Mouse (Mus musculus) cerebellum, postnatal 14 days (tissue): ENCODE data around the gene 4932438A13Rik.
A peak's percentile ranks its signal among the peaks of the same experiment; 100 is the strongest.

Source experiments
- DNase-seq, 2 experiments: peaks; one replicate each; pipeline ENCODE4 v3.0.0; 2021; ENCODE audit warnings: mixed read lengths in 2 of 2

Gene 4932438A13Rik

DNA sequence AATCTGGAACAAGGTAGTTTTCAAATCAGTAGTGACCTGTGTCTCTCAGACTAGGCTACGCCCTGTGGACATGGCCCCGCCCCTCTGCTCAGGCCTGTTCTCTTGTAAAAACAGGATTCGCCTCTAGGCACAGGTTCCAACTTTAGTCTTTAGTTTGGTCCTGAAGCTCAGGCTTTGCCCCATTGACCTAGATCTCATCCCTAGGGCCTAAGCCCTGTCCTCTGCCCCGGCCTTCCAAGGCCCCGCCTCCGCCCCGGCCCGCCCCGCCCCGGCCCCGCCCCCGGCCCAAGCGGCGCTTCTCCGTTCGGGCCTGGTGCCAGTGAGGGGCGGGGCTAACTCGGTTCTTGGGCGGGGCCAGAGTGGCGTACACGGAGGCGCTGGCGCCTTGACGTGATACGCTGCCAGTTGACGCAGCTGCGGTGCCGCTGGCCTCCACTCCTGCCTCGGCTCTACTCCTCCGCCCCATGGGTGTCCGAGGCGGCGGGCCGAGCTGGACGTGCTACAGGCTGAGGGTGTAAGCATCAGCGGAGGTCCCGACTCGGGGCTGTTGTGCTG lies at the start of gene 4932438A13Rik:
Gene 4932438A13Rik (plus strand): TSS at position 384 of the 555 bp plus-strand sequence.
- peak; percentile 100 for DNase-seq

DNA sequence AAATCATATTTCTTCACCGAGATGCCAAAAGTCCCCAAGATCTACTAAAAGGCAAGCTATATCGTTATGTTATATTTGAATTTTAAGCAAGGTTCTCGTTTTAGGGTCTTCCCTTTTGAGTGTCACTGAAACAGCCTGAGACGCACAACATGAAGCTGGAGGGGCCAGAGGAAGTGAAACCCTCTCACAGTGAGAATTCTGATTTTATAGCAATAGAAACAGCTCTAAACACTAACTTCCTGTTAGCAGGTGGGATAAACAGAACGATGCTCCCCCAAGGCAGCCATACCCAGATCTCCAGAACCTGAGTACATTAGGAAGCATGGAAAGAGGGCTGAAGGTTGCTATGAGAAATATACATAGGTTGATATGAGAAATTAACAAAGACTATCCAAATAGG lies 46.3 kb upstream of the 4932438A13Rik start:
- no peak for DNase-seq

DNA sequence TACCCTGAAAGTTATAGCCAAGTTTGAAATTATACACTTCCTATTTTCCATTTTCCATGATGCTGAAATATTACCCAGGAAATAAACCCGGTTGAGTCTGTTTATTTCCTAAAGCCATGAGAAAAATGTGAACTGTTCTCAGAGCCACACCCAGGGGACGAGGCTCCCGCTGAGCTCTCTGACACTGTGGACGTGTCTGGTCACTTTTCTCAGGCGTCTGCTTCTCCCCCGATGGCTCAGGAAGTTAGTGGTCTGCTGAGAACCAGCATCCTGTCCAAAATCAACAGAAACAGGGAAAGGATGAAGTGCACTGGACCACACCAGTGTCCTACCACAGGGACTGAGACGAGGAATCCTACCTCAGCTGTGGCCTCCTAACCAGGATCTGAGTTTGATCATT lies 43.5 kb upstream of the 4932438A13Rik start:
- DNase-seq = no peak

DNA sequence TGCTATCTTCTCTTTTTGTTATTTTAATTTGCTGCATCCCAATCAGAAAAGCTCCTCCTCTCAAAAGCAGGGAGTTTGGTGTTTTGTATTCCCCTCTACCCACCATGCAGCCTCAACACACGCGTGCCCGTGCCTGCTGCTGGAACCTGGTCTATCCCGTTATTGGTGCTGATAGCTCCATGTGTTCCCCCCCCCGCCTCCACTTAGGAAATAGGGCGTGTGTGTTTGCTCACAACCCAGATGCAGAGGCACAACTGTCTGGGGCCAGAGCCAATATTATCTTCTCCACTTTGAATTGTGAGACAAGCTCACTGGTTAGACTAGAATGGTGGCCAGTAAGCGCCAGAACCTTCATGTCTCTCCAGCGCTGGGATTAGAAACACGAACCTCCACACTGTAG lies 41.9 kb upstream of the 4932438A13Rik start:
- no peak for DNase-seq

DNA sequence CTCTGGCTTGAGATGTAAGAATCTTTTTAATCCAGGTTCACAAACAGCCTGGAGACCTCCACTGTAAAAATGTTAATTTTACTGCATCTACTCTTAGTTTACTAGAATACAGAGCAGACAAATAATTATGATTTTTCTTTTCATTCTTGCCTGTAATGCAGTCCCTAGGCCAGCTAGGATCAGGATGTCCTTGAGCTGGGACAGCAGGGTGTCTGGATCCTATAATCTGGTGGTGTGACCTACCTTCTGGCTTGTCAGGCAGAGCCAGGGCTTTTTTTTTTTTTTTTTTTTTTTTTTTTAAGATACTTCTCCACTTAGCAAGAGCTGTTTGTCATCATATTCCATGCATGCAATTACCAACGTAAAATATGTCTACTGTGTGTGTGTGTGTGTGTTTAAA lies 37.8 kb upstream of the 4932438A13Rik start:
- peak; percentile 36 to 48 for DNase-seq

DNA sequence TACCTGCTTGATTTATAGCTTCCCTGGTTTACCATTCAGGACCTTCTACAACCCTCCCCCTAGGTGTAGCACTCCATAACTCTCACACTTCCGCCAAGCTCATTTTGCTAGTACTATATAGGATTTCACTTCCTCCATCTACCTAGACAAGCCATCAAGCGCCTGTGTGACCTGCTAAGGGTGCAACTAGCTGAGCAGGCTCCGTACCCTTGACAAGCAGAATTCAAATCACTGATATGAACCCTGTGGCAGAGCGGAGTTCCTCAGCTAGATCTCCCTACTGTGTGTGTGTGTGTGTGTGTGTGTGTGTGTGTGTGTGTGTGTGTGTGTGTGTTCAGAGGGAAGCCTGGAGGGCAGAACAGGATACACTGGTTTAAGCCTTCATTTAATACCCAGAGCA lies 37.4 kb upstream of the 4932438A13Rik start:
- peak; percentile 11 to 21 for DNase-seq

DNA sequence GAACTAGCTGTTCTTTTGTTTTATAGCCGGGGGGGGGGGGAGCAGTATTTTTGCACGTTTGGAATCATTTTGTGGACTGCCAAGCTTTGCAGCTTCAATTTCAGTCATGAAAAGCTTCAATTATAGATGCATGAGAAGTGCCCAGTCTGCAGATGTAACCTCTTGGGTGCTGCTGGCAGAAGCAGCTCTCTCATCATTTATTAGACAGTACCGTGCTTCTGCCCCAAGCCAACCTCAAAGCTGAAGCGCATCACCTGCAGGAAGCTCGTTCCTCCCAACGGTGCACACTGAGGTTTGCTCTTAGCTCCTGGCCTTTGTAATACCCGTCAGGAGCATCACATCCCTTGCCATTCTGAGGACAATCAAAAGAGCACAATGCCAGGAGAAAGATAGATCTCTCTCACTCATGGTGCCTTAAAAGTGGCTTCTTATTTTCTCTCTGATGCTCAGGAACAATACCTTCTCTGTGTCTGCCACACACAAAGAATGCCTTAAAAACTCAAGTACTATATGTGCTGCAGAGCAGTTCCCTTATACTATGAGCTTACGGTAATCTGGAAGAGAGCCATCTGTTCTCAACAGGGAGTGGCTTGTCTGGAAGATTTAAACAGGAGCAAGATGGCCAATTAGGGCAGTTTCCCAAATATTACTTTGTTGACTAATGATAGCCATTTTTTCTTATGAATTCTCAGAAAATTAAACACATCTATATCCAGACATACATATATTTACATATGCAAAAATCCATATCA lies 35.5 kb upstream of the 4932438A13Rik start:
- peak; percentile 29 to 57 for DNase-seq

DNA sequence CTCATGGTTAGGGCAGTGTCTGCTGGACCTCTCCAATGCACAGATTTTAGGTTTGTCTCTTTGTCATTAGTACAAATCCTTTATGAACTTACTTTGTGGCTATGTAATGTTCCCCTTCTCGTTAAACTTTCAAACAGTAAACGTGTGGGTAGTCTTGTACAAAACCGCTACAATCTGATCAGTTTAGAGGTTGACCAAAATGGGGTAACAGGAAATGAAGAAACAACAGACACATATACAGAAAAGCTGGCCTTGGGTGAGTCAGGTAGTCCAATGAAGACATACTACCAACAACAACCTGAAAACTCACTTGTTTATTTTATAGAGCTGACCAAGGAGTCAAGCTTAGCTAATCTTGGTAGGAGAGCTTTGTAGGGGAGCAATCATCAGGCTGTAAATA lies 32.7 kb upstream of the 4932438A13Rik start:
- no peak for DNase-seq

DNA sequence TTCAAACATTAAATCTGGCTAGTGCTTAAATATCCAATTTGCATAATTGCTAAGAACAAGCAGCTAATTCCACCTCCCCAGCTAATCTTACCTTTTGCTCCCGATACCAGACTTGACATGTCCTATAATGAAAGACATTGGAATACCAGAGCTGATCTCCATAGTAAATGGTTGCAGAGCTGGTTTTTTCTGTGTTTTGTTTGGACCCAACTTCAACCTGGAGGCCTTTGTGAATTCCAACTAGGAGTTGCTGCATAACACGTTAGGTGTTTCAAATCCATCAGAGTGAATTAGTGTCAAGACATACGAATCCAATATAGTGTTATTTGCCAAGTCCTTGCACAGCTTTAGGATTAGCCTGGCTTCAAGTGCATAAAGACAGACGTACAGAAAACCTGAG lies 28.5 kb upstream of the 4932438A13Rik start:
- no peak for DNase-seq

DNA sequence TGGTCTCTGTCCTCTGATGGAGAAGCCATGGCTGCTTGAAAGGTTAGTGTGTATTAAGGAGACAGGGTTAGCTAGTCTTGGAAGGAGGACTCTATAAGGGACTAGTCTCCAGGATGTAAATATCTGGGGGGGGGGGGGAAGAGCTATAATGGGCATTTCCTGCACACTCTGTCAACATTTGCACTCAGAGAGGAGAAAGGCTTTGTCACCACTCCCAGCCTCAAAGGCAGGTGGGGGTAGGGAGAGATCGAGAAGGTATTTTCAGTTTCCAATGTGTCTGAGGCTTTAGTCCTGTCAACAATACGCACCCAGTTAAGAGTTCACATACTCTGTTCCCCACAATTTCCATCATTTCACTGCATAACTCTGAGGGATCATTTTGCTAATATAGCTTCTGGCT lies 28.1 kb upstream of the 4932438A13Rik start:
- no peak for DNase-seq

DNA sequence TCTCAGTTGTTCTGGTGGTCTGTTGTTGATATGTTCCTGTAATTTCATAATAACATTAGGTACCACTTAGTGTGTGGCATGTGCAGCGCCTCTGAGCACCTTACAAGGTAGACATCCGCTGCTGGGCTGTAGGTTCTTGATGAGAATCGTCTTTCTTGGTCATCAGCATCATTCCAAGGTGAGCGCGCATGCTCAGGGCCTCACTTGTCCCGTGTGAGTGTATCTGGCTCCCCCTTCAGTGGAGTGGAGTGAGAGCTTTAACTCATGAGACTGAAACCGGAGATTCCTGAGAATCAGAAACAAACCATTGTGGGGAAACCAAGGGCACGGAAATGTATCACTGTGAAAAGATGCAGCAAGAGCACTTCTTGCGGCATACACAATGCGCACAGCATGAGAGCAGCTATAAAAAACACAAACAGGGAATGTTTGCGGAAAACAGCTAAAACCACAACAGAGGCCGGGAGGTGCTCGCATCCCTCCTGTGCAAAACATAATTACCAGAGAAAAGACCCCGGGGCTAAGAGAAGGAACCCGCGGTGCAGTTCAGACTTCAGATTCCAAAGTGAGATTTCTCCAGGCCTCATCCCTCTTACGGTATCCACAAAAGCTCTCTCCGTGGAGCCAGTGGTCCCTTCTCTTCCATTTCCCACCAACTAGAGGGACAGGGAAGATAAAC lies 27.2 kb upstream of the 4932438A13Rik start:
- peak; percentile 56 to 62 for DNase-seq

DNA sequence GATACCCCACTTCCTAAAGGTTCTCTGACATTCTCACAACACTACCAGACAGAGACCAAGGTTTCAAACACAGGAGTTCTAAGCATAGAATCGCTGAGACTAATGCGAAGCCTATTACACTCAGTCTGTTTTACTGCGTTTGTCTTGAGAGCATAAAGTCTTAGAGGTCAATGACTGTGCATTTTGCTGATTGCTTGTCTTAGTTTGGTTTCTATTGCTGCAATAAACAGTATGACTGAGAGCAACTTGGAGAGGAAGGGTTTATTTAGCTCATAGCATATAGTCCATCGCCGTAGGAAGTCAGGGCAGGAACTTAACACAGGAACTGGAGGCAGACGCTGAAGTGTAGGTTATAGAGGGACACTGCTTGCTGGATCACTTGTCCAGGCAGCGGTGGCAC lies 26.1 kb upstream of the 4932438A13Rik start:
- DNase-seq = no peak

DNA sequence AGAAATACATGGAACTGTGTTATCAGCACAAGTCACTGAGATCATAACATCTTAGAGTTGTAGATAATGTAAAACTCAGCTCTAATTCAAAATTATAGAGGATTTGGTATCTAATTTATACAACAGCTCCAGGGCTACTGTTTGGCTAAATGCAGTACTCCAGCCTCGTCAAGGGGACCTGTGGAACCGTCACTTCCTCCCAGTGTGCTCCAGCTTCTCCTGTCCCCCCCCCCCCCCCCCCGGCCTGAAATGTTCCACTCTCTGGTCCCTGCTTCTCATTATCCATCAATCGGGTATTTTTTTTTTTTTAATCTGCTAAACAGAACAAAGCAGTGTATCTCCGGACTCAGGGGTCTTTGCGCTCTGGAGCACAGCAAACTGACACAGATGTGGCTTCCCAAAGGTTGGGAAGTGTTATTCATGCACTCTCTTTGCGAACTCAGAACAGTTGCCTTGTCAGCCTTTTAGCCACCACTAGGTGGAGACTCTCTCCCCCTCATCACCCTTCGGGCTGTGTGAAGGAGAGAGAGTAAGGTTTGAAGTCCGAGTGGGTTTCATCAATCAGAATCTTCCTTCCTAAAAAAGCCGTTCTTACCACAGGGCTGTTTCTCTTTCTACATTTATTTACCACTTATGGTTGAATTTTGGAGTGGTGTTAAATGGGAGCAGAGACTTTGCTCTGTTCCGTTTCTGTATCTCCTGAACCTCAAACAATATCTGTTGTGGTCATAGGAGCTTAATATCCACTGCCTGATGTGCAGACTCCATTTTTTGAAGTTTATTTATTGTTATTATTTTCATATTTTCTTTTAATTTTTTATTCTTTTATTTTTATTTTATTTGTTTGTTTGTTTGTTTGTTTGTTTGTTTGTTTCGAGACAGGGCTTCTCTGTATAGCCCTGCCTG lies 22.0 kb upstream of the 4932438A13Rik start:
- DNase-seq = peak; percentile 72 to 75

DNA sequence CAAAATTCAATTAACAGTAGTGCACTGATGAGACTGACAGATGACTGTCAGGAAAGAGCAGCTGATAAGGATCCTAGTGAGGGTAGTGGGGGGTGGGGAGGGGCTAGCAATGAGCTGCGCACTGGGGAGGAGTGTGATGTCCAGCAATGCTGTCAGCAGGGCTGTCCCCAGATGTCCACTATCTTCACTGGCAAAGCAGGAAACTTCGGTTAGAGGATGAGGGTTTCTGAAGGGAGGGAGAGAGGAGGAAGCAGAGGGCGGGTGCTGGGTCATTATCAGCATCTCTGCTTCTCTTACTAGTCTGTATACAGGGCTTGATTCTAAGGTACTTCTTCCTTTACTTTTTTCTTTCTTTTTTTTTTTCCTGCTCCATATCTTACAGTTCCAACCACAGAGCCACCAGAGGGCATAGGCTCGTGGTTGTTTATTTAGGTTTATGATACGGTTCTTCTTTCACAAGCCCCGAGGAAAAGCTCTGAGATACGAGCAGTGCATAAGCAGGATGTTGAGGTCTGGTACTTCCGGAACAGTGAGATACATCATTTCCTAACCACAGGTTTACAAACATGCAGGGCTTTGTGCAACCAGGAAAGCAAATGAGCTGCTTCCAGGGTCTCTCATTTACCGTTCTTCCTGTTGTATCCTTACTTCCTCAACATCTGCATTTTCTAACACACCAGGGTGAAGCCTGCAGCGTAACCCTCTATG lies 9.0 kb upstream of the 4932438A13Rik start:
- DNase-seq = no peak

DNA sequence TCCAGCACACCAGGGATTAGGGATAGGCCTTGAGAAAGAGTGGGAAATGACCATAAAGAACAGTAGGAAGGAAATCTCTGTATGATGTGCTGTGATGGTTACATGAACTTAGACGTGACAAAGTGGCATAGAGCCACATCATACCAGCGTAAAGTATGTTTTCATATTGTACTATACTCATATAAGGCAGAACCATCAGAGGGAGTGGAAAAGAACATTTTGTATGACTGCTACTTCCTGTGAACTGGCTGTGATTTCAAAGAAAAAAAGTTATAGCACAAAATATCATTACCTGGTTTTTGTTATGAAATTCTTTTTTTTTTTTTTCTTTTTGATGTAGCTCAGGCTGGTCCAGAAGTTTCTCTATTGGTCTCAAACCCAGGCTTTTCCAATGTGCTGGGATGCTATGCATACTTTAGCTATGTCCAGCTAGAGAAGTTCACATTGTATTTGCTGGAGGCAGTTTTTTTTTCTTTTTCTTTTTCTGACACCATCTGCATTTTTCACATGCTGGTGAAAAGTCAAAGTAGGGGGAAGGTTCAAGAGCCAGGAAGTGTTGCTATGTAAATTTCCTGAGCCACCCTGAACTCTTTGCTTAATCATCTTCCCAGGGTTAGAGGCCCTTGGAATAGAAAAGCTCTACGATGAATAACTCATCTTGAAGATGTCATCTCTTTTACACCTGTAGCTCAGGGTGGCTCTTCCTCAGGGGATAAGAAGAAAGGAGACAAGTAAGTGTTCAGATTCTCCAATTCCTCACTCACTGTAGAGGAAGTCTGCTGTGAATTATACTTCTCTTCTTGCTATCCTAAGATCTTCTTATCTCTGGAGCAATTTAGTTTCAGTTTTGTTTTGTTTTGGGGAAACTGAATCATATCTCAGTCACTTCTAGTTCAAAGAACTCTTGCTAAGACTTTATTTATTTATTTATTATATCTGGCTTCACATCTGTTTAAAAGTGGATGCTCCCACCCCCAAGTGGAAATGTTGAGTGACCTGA lies 1.2 kb upstream of the 4932438A13Rik start:
- no peak for DNase-seq

DNA sequence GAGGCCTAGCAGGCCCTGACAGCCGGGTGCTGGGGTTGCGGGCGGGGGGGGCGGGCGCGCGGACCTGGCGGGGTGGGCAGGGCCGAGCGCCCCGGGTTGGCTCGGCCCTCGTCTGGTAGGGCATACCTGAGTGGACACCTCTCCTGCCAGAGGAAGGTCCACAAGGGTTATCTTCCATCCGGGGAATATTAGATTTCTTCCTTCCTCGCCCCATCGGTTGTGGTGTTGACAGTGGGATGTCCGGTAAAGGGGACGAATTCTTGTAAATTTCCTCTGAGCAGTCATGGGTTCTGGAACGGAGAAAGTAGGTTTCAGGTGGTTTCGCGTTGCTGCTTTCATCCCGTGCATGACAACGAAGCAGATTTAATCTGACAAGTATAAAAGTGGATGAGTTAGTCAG lies 523 bp downstream of the 4932438A13Rik start:
- no peak for DNase-seq

DNA sequence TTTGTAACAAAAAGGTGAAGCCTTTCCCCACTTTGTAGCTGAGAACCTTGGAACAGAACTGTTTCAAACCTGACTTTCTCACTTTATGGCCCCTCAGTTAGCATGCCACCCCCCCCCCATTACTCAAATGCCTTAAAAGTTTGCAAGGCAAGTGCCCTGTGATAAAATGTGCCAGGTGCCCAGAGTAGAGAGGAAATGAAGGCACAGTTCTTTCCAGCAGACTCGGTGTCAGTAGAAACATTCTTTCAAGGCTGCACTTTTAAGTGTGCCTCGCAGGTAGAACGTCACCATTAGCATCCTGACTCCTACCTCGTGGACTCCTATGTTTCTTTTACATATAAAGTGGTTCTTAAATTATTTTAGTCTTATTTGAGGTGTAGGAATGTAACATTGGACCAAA lies 977 bp downstream of the 4932438A13Rik start:
- no peak for DNase-seq

DNA sequence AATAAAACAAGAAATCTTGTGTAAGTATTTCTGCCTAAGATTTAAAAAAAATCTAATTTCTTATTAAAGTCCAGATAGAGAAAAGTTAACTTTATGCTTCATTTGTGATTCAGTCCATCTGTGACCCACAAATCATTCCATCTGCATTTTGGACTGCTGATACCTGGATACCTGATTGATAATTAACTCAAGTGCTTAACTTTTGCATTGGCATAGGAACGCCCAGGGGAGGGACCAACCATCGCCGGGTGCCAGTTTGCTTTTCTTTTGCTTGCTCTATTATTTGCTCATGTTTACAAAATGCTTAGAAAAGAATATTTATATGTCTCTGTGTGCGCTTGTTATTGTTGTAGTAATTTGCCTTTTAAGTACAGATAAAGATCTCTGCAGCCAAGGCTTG lies 1.6 kb downstream of the 4932438A13Rik start:
- DNase-seq = no peak

DNA sequence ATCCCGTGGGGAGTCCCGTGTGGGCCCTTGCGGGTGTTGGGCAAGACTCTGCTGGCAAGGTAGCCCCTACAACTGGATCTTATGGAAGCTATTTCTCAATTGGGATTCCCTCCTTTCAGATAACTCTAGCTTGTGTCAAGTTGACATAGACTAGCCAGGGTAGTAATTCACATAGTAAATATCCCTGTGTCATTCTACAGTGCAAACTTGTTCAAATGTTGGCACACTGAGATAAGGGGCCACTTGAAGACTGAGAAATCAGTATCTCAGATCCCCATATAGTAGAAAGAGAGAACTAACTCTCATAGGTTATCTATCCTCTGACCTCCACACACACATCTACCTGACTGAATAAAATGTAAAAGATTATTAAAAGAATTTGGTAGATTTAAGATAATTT lies 42.5 kb downstream of the 4932438A13Rik start:
- no peak for DNase-seq

DNA sequence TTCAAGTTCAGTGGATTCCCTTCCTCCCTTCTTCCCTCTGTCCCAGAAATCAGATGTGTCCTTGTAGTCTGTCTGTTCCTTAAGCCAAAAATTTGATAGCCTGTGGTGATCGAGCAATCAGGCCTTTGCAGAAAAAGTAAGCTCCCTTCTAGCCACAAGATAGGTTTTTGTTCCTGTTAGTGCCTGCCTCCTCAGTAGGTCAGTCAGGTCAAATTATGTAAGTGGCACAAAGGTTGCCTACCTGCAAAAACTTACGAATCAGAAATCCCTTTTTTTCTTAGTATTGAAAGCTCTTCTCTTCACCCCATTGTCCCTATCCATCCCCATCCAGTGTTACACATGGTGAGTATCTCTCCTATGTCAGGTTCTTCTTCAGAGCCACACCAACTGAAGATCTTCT lies 54.9 kb downstream of the 4932438A13Rik start:
- DNase-seq = no peak

DNA sequence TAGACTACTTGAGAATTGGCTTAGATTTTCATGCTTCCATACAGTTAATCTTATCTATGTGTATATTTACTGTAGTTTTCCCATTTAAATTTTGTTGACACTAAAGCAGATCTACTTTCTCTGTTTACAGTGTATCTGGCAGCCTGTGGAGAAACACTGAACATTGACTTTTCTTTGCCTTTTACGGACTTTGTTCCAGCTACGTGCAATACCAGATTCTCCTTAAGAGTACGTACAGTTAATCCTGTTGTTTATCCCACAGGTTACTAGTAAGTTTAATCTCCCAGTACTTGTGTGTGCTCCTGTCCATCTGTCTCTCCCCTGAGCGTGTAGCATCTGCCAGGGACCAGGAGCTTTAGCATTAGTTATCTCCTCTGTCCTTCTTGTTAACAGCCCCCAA lies 55.4 kb downstream of the 4932438A13Rik start:
- DNase-seq = no peak
